Mouse (Mus musculus) cerebellum, adult 2 months (tissue): ENCODE results near the gene Trappc10.

ENCODE experiments used
- CTCF ChIP-seq: fragments of 200-500 bp; IDR thresholded peaks from 2 replicates; pipeline ENCODE4 v1.5.1; 2011; ENCODE audit warnings: low read depth, mild to moderate bottlenecking, control low read depth, low read length, moderate library complexity, borderline replicate concordance; ENCODE audit not compliant: insufficient read depth
- POLR2A ChIP-seq: fragments of 200-500 bp; IDR thresholded peaks from 2 replicates; pipeline ENCODE4 v1.6.1; 2011; ENCODE audit warnings: low read length, control low read depth, borderline replicate concordance; ENCODE audit not compliant: insufficient read depth

- TF ChIP-seq POLR2A, result no peak
- TF ChIP-seq CTCF, result no peak
Observed at GRCm38 (mm10) chr10:78158041-78158440, 86.4 kb downstream of the Trappc10 start.
